Mouse (Mus musculus): ENCODE results near the gene Usf2. TPM values are rescaled to one million over a fixed set of nuclear protein-coding genes. Genes with fewer than 3 reads are reported as not detected.

Gene Usf2
- polyA plus RNA-seq, 1 experiment, result 288 TPM

DNA sequence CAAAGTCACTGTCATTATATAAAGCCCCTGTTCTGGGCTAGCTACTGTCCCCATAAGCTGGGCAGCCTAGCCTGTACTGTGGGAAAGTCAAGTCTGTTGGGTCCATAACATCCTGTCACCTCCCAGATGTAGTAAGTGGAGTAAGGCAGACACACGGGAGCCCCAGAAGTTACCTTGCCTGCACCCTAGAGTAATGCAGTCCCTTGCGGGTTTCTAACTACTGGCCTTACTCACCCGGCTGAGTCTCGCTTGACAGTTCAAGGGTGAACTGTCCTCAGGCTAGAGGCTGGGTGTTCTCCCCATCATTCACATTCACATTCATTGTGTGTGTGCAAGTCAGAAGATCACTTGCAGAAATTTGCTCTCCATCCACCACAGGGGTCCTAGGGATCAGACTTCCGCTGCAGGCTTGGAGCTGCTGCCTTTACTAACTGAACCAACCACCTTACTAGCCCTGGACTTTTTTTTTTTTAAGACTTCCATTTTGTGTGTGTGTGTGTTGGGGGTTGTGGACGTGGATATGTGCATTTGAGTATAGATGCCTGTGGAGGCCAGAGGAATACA is 3.3 kb upstream of the Usf2 start:
- Histone ChIP-seq H3K36me3 (ENCODE audit: control insufficient read depth, insufficient read depth, low read length) (0 out of 2 replicates have a peak, but pooled peaks cover 2% of the 10 kb centered on the region), H3K27ac (ENCODE audit: control insufficient read depth, insufficient read depth, low read length) (no peak overlapping the region), H3K27me3 (ENCODE audit: control insufficient read depth, insufficient read depth, low read length) (no peaks in the 10 kb centered on the region), H3K4me3 (ENCODE audit: control insufficient read depth, insufficient read depth, low read length) (no peak overlapping the region), H3K4me1 (replicated peaks; ENCODE audit: control insufficient read depth, insufficient read depth, low read length) (peaks cover 12% of the 10 kb centered on the region)
- DNase-seq, result no peak
- 97% methylated on average over 6 of the region's 6 CpGs for WGBS
- TF ChIP-seq POLR2A (IDR thresholded peaks at IDR 0.05; ENCODE audit: control insufficient read depth, extremely low read depth, insufficient read depth, low read length, poor library complexity), result no peak
- TF ChIP-seq CTCF (IDR thresholded peaks at IDR 0.05; ENCODE audit: borderline replicate concordance, control insufficient read depth, extremely low read depth, insufficient read depth, low read length, poor library complexity), result no peak

DNA sequence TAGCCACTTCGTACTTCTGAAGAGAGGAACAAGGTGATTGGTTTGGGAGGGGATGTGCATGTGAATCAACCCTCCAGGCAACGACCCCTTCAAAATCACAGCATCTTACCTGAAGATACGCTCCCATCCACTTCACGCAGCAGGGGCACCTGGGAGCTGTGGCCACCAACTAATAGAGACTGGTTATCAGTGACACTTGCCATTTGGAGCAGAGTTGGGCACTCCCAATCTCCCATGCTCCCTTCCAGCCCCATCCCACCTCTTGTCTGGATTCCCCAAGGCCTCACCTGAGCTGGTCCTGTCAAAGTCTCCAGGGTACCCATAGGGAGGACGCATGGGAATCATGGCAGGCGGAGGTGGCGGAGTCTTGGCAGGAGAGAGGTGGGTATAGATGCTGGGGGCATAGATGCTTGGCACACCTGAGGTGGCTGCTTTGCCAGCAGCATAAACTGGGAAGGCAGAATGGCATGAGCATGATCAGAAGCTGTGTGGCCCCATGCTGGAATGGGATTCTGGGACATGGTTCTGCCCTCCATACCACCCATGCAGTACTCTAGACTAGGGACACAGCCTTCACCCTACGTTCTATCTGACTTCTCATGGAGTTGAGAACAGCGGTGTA is 2.4 kb upstream of the Usf2 start:
- TF ChIP-seq CTCF (IDR thresholded peaks at IDR 0.05; ENCODE audit: borderline replicate concordance, control insufficient read depth, extremely low read depth, insufficient read depth, low read length, poor library complexity), result no peak
- no peak for TF ChIP-seq POLR2A (IDR thresholded peaks at IDR 0.05; ENCODE audit: control insufficient read depth, extremely low read depth, insufficient read depth, low read length, poor library complexity)
- DNase-seq, result no peak
- Histone ChIP-seq H3K4me3 (ENCODE audit: control insufficient read depth, insufficient read depth, low read length) (no peak overlapping the region), H3K27me3 (ENCODE audit: control insufficient read depth, insufficient read depth, low read length) (no peaks in the 10 kb centered on the region), H3K27ac (ENCODE audit: control insufficient read depth, insufficient read depth, low read length) (no peak overlapping the region), H3K4me1 (replicated peaks; ENCODE audit: control insufficient read depth, insufficient read depth, low read length) (peaks cover 12% of the 10 kb centered on the region), H3K36me3 (ENCODE audit: control insufficient read depth, insufficient read depth, low read length) (peaks cover 11% of the 10 kb centered on the region)
- 96% methylated on average over 9 of the region's 9 CpGs for WGBS

DNA sequence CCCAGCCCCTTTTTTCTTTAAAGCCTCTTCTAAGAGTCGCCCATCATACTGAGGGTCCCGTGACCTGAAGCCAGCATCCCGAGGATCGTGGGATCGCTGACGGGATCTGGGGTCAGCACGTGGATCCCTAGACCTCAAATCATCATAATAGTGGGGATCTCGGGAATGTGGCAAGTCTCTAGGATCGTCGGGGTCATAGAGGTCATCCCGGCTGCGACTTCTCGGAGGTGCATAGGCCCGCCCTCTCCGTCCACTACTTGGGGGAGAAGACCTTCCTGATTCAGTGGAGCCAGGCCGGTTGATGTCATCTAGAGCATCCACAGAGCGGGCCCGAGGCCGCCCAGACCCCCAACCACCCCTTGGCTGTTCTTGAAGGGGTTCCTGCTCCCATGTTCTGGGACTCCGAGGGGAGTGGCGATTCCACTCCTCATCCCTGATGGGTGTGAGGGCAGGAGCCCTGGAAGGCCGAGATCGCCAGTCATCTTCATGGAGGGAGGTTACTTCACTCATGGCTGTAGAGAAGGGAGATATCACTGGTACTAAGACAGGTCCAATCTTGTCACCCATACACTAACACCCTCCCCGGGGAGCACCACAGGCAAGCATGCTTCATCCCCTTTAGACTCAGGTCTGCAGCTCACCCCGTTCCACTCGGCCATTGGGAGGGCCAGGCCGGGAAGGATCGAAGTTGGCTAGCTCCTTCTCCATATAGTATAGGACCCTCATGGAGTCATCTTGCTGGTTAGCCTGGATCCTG is 1.7 kb upstream of the Usf2 start:
- peaks cover 12% of the 10 kb centered on the region for H3K4me1 ChIP-seq (replicated peaks; ENCODE audit: control insufficient read depth, insufficient read depth, low read length)
- no peaks in the 10 kb centered on the region for H3K27me3 ChIP-seq (ENCODE audit: control insufficient read depth, insufficient read depth, low read length)
- 89% methylated on average over 28 of the region's 28 CpGs for WGBS
- DNase-seq, result peak; percentile 27
- H3K36me3 ChIP-seq (ENCODE audit: control insufficient read depth, insufficient read depth, low read length), result peaks cover 18% of the 10 kb centered on the region
- H3K27ac ChIP-seq (ENCODE audit: control insufficient read depth, insufficient read depth, low read length), result no peak overlapping the region
- H3K4me3 ChIP-seq (ENCODE audit: control insufficient read depth, insufficient read depth, low read length), result peak overlapping the region; percentile 70
- TF ChIP-seq POLR2A (IDR thresholded peaks at IDR 0.05; ENCODE audit: control insufficient read depth, extremely low read depth, insufficient read depth, low read length, poor library complexity) (no peak), CTCF (IDR thresholded peaks at IDR 0.05; ENCODE audit: borderline replicate concordance, control insufficient read depth, extremely low read depth, insufficient read depth, low read length, poor library complexity) (no peak)

DNA sequence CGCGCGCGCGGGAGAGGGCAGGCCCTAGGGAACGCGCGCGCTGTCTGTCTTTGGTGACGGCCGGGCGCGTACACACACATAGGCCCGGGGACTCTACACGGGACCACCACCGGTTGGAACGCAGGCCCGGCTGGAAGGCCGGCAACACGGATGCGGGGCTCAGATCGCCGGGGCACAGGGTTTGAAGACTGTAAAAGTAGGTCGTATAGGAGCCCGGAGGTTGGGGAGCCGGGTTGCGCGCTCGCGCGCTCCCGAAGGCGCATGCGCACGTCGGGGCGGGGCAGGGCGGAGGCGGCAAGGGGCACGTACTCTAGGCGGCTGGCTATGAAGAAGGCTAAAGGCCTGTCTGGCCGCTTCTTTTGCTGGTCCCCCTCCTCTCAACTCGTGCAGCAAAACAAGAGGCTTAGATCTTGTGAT is 772 bp upstream of the Usf2 start:
- Histone ChIP-seq H3K36me3 (ENCODE audit: control insufficient read depth, insufficient read depth, low read length) (peaks cover 26% of the 10 kb centered on the region), H3K4me3 (ENCODE audit: control insufficient read depth, insufficient read depth, low read length) (peak overlapping the region; percentile 70), H3K27me3 (ENCODE audit: control insufficient read depth, insufficient read depth, low read length) (no peaks in the 10 kb centered on the region), H3K27ac (ENCODE audit: control insufficient read depth, insufficient read depth, low read length) (peak overlapping the region; percentile 60), H3K4me1 (replicated peaks; ENCODE audit: control insufficient read depth, insufficient read depth, low read length) (peaks cover 12% of the 10 kb centered on the region)
- WGBS, result under 1% methylated on average over 43 of the region's 43 CpGs
- DNase-seq, result peak; percentile 92
- TF ChIP-seq CTCF (IDR thresholded peaks at IDR 0.05; ENCODE audit: borderline replicate concordance, control insufficient read depth, extremely low read depth, insufficient read depth, low read length, poor library complexity) (no peak), POLR2A (IDR thresholded peaks at IDR 0.05; ENCODE audit: control insufficient read depth, extremely low read depth, insufficient read depth, low read length, poor library complexity) (peak; percentile 45; the same call in 1 of the 2 replicates)

DNA sequence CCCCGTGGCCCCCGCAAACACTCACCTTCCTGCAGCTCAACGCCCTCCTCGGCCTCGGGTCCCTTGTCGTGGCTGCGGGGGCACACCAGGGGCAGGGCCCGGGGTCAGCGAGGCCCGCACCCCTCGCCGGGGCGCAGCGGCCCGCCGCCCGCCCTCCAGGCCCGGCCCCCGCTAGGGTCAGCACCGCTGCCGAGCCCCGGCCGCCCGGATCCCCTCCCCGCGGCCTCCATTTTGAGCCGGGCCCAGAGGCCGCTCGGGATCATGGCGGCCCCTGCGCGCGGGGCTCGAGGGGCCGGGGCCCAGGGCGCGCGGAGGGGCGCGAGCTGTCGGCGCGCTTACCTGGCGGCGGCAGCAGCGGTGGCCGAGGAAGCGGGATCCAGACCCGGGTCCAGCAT is 249 bp downstream of the Usf2 start:
- peaks cover 12% of the 10 kb centered on the region for H3K4me1 ChIP-seq (replicated peaks; ENCODE audit: control insufficient read depth, insufficient read depth, low read length)
- TF ChIP-seq POLR2A (IDR thresholded peaks at IDR 0.05; ENCODE audit: control insufficient read depth, extremely low read depth, insufficient read depth, low read length, poor library complexity) (no peak), CTCF (IDR thresholded peaks at IDR 0.05; ENCODE audit: borderline replicate concordance, control insufficient read depth, extremely low read depth, insufficient read depth, low read length, poor library complexity) (no peak)
- DNase-seq, result no peak
- H3K36me3 ChIP-seq (ENCODE audit: control insufficient read depth, insufficient read depth, low read length), result peaks cover 36% of the 10 kb centered on the region
- H3K4me3 ChIP-seq (ENCODE audit: control insufficient read depth, insufficient read depth, low read length), result peak overlapping the region; percentile 70
- H3K27ac ChIP-seq (ENCODE audit: control insufficient read depth, insufficient read depth, low read length), result peak overlapping the region; percentile 37; the same call in 1 of the 2 replicates
- 2% methylated on average over 40 of the region's 49 CpGs for WGBS
- H3K27me3 ChIP-seq (ENCODE audit: control insufficient read depth, insufficient read depth, low read length), result no peaks in the 10 kb centered on the region

DNA sequence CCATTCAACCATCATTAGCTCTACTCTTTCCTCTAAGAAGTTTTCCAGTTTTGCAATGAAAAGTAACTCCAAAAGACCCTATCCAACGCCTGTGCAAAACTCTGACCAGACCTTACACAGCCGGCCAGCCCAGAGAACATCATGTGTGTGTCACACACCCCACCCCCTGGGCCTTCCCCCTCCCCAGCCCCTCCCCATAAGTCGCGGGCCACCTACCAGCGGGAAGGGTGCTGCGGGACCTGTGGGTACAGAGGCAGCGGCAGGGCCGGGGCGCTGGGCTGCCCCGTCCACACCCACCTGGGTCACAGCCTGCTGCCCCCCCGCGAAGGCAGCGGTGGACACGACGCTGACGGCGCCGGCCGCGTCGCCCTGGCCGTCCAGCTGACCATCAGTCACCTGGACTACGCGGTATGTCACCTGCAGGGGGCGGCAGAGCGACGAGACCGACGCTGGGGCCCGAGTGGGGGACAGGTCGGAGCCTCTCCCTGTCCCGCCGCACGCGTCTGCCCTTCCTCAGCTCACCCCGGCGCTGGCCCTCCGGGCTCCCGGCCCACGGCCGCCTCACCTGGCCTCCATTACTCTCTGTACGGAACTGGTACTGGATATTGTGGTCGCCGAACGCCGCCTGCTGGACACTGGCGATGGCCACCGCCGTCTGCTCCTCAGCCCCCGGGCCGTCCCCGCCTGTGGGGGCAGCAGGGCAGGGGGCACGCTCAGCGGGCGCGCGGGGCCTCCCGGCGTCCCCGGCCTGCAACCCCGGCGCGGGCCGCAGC is 833 bp downstream of the Usf2 start:
- peak overlapping the region; percentile 70 for H3K4me3 ChIP-seq (ENCODE audit: control insufficient read depth, insufficient read depth, low read length)
- 1% methylated on average over 63 of the region's 64 CpGs for WGBS
- no peaks in the 10 kb centered on the region for H3K27me3 ChIP-seq (ENCODE audit: control insufficient read depth, insufficient read depth, low read length)
- peak; percentile 76 for DNase-seq
- TF ChIP-seq POLR2A (IDR thresholded peaks at IDR 0.05; ENCODE audit: control insufficient read depth, extremely low read depth, insufficient read depth, low read length, poor library complexity) (peak; percentile 43; the same call in 1 of the 2 replicates), CTCF (IDR thresholded peaks at IDR 0.05; ENCODE audit: borderline replicate concordance, control insufficient read depth, extremely low read depth, insufficient read depth, low read length, poor library complexity) (peak; percentile 99)
- H3K36me3 ChIP-seq (ENCODE audit: control insufficient read depth, insufficient read depth, low read length), result peaks cover 41% of the 10 kb centered on the region
- peaks cover 12% of the 10 kb centered on the region for H3K4me1 ChIP-seq (replicated peaks; ENCODE audit: control insufficient read depth, insufficient read depth, low read length)
- H3K27ac ChIP-seq (ENCODE audit: control insufficient read depth, insufficient read depth, low read length), result peak overlapping the region; percentile 37; the same call in 1 of the 2 replicates

All from thymus, adult 2 months (tissue).